Mouse (Mus musculus) liver, adult 2 months (tissue): ENCODE measurements around the gene Kat6b. TPM values are rescaled to one million over a fixed set of nuclear protein-coding genes. Genes with fewer than 3 reads are reported as not detected.
A peak's percentile ranks its signal among the peaks of the same experiment; 100 is the strongest.

Experiments used
- DNase-seq: peaks from one replicate; pipeline ENCODE4 v3.0.0-alpha.2; 2011; ENCODE audit warnings: low read depth, low spot score; ENCODE audit errors: extremely low read depth
- H3K27ac ChIP-seq: fragments of 200-500 bp; replicated peaks from 2 replicates; pipeline ENCODE4 v1.5.1; 2012; ENCODE audit warnings: low read depth, mild to moderate bottlenecking, control low read depth, inconsistent platforms, low read length; ENCODE audit not compliant: insufficient read depth
- H3K27me3 ChIP-seq: fragments of 200-500 bp; 2 replicates; pipeline ENCODE4 v1.6.1; 2012; ENCODE audit warnings: mild to moderate bottlenecking, moderate library complexity, low read length, inconsistent platforms; ENCODE audit not compliant: control insufficient read depth, insufficient read depth
- H3K36me3 ChIP-seq: fragments of 200-500 bp; 2 replicates; pipeline ENCODE4 v1.6.1; 2012; ENCODE audit warnings: low read length, inconsistent platforms; ENCODE audit not compliant: control insufficient read depth, insufficient read depth
- H3K4me1 ChIP-seq: fragments of 200-500 bp; 2 replicates; pipeline ENCODE4 v1.6.1; 2011; ENCODE audit warnings: low read length; ENCODE audit not compliant: control insufficient read depth, insufficient read depth
- H3K4me3 ChIP-seq: fragments of 200-500 bp; 2 replicates; pipeline ENCODE4 v1.5.1; 2011; ENCODE audit warnings: low read depth, mild to moderate bottlenecking, control low read depth, low read length, moderate library complexity; ENCODE audit not compliant: insufficient read depth
- H3K79me2 ChIP-seq: fragments of 200-500 bp; 2 replicates; pipeline ENCODE4 v1.6.1; 2012; ENCODE audit warnings: inconsistent platforms, mild to moderate bottlenecking, low read length, moderate library complexity; ENCODE audit not compliant: control insufficient read depth, insufficient read depth
- H3K9ac ChIP-seq: fragments of 200-500 bp; 2 replicates; pipeline ENCODE4 v1.6.1; 2012; ENCODE audit warnings: low read depth, mild to moderate bottlenecking, control low read depth, inconsistent platforms, low read length
- CTCF ChIP-seq: fragments of 200-500 bp; IDR thresholded peaks from 2 replicates; pipeline ENCODE4 v1.5.1; 2011; ENCODE audit warnings: low read depth, low read length, control low read depth
- POLR2A ChIP-seq: fragments of 200-500 bp; IDR thresholded peaks from 2 replicates; pipeline ENCODE4 v1.6.1; 2011; ENCODE audit warnings: low read length, control low read depth; ENCODE audit not compliant: insufficient read depth; ENCODE audit errors: extremely low read depth
- WGBS: fragments of 180-500 bp; shearing (Covaris S2); methylation state at CpG from one replicate; pipeline ENCODE4 v1.1.7; 2018; 5-methylcytosine and 5-hydroxymethylcytosine counted together
- polyA plus RNA-seq: library from polyadenylated mRNA; depleted of rRNA; stranded (reverse); fragments of >200 nt; gene quantifications from 2 replicates; pipeline ENCODE4 v1.2.3, GENCODE M21; 2012
- total RNA-seq: library from RNA; depleted of rRNA; stranded (reverse); fragments of >200 nt; gene quantifications from 2 replicates; pipeline ENCODE4 v1.2.3, GENCODE M21; 2014

Kat6b gene
- total and polyA plus RNA-seq, 2 experiments, result 3.2 to 5.3 TPM

DNA sequence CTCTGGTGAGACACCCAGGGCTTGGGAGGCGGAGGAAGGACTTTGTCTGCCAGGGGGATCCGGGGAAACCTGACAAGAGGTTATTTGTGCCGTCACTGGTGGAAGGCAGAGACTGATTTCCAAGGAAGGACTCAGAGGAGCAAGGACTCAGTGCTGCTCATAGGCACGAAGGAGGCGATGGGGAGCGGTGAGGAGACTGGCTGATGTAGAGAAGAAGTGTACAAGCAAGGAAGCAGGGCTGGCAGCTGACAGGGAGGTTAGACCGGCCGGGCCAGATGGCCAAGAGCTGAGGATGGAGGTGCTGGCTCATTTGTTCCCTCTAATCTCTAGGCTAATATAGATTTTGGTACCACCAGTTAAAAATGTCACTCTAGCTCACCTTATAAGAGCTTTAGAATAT is 72.8 kb downstream of the Kat6b start:
- no peak overlapping the region for H3K27ac ChIP-seq
- no peak overlapping the region for H3K4me3 ChIP-seq
- WGBS, result 95% methylated on average over 8 of the region's 8 CpGs
- H3K9ac ChIP-seq, result no peak overlapping the region
- TF ChIP-seq CTCF, result no peak
- TF ChIP-seq POLR2A, result no peak
- no peaks in the 10 kb centered on the region for H3K27me3 ChIP-seq
- H3K79me2 ChIP-seq, result peaks cover 20% of the 10 kb centered on the region; the same call in 1 of the 2 replicates
- peaks cover 7% of the 10 kb centered on the region for H3K4me1 ChIP-seq
- no peaks in the 10 kb centered on the region for H3K36me3 ChIP-seq
- DNase-seq, result no peak

GRCm38 (mm10) chr14:21558440-21559131 is 77.4 kb downstream of the Kat6b start:
- H3K4me1 ChIP-seq, result peaks cover 12% of the 10 kb centered on the region
- no peak overlapping the region for H3K27ac ChIP-seq
- no peak overlapping the region for H3K4me3 ChIP-seq
- H3K27me3 ChIP-seq, result no peaks in the 10 kb centered on the region
- TF ChIP-seq POLR2A (no peak), CTCF (no peak)
- H3K9ac ChIP-seq, result no peak overlapping the region
- DNase-seq, result no peak
- 73% methylated on average over 10 of the region's 10 CpGs for WGBS
- H3K79me2 ChIP-seq, result peaks cover 18% of the 10 kb centered on the region; the same call in 1 of the 2 replicates
- no peaks in the 10 kb centered on the region for H3K36me3 ChIP-seq

DNA sequence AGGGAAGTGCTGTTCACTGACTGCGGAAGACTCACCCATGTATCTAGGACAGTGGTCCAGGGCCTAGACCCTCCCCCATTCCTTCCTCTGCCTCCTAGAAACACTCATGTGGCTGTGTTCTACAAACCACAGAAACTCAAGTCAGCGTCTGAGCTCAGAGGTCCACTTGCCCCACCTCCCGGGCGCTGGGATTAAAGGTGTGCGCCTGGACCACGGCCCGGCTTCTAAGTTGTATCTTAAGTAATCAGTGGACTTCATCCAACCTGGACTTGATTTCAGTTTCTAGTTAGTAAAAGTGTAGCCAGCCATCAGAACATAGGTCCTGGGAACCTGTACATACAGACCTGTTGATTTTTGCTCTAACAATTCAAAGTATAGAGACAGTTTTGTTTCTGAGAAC is 78.2 kb downstream of the Kat6b start:
- H3K9ac ChIP-seq, result no peak overlapping the region
- H3K27ac ChIP-seq, result 0 out of 2 replicates have a peak overlapping the region, but pooled peaks have one; percentile 8
- H3K79me2 ChIP-seq, result peaks cover 15% of the 10 kb centered on the region; the same call in 1 of the 2 replicates
- TF ChIP-seq CTCF, result no peak
- no peak for TF ChIP-seq POLR2A
- peaks cover 13% of the 10 kb centered on the region for H3K4me1 ChIP-seq
- H3K36me3 ChIP-seq, result no peaks in the 10 kb centered on the region
- DNase-seq, result peak; percentile 94
- WGBS, result 22% methylated on average over 7 of the region's 7 CpGs
- no peak overlapping the region for H3K4me3 ChIP-seq
- H3K27me3 ChIP-seq, result no peaks in the 10 kb centered on the region

DNA sequence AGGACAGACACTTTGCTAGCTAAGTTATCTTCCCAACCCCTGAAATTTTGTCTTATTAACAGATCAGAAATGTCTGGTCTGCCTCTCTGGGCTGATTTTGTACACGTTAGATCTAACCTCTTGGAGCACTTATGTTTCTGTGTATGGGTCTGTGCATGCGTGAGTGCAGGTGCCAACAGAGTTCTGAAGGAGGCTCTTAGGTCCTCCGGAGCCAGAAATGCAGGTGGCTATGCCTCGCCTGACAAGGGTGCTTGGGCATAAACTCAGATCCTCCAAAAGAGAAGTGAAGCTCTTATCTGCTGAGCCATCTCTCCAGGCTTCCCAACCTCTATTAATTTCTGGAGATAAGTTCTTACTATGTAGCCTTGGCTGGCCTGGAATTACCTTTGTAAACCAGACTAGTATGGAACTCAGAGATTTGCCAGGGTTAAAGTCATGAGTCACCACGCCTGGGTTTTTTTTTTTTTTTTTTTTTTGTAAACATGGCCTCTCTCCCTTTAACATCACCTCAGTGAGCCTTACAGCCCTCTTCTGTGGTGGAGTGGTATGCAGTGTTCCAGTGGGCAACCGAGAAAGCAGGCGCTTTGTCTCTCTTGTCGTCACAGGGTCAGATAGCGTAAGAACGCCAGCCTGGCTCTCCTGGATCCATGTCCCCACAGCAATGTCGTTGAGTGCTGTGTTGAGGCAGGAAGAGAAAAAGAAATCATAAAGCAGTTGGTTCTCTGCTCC is 79.4 kb downstream of the Kat6b start:
- Histone ChIP-seq H3K9ac (no peak overlapping the region), H3K79me2 (peaks cover 14% of the 10 kb centered on the region; the same call in 1 of the 2 replicates), H3K4me3 (no peak overlapping the region), H3K4me1 (peaks cover 11% of the 10 kb centered on the region), H3K27me3 (no peaks in the 10 kb centered on the region), H3K36me3 (no peaks in the 10 kb centered on the region), H3K27ac (no peak overlapping the region)
- 83% methylated on average over 11 of the region's 11 CpGs for WGBS
- no peak for TF ChIP-seq CTCF
- no peak for TF ChIP-seq POLR2A
- no peak for DNase-seq

GRCm38 (mm10) chr14:21561396-21562065 is 80.3 kb downstream of the Kat6b start:
- WGBS, result 80% methylated on average over 8 of the region's 8 CpGs
- no peak overlapping the region for H3K4me3 ChIP-seq
- peaks cover 16% of the 10 kb centered on the region; the same call in 1 of the 2 replicates for H3K79me2 ChIP-seq
- DNase-seq, result no peak
- H3K36me3 ChIP-seq, result no peaks in the 10 kb centered on the region
- no peak for TF ChIP-seq POLR2A
- TF ChIP-seq CTCF, result no peak
- H3K9ac ChIP-seq, result no peak overlapping the region
- H3K27me3 ChIP-seq, result no peaks in the 10 kb centered on the region
- H3K4me1 ChIP-seq, result peaks cover 11% of the 10 kb centered on the region
- H3K27ac ChIP-seq, result no peak overlapping the region
